Mouse (Mus musculus) heart, postnatal 0 days (tissue): ENCODE data around the gene Sh3bp4. TPM values are rescaled to one million over a fixed set of nuclear protein-coding genes. Genes with fewer than 3 reads are reported as not detected.

ENCODE experiments used
- ATAC-seq: fragments of 200-750 bp; cut with Nextera tagmentation; 2 replicates; pipeline ENCODE4 v1.8.0; 2017; ENCODE audit warnings: low read depth, moderate number of reproducible peaks, moderate library complexity; ENCODE audit not compliant: insufficient read depth
- DNase-seq: peaks from one replicate; pipeline ENCODE4 v3.0.0-alpha.2; 2016; ENCODE audit warnings: low spot score
- H3K27ac ChIP-seq: fragments of 300-500 bp; sonication (generic); 2 replicates; pipeline ENCODE4 v1.5.1; 2014; ENCODE audit warnings: low read depth, mild to moderate bottlenecking
- H3K27me3 ChIP-seq: fragments of 300-500 bp; sonication (generic); 2 replicates; pipeline ENCODE4 v1.6.1; 2014; ENCODE audit warnings: low read length, mixed read lengths; ENCODE audit not compliant: control insufficient read depth, insufficient read depth
- H3K36me3 ChIP-seq: fragments of 300-500 bp; sonication (generic); replicated peaks from 2 replicates; pipeline ENCODE4 v1.6.1; 2014; ENCODE audit warnings: low read length, mixed read lengths; ENCODE audit not compliant: control insufficient read depth, insufficient read depth
- H3K4me1 ChIP-seq: fragments of 300-500 bp; sonication (generic); 2 replicates; pipeline ENCODE4 v1.6.1; 2014; ENCODE audit warnings: antibody characterized with exemption; ENCODE audit not compliant: control insufficient read depth, insufficient read depth
- H3K4me2 ChIP-seq: fragments of 300-500 bp; sonication (generic); 2 replicates; pipeline ENCODE4 v1.6.1; 2014; ENCODE audit warnings: low read depth, mild to moderate bottlenecking, low read length, moderate library complexity
- H3K4me3 ChIP-seq: fragments of 300-500 bp; sonication (generic); 2 replicates; pipeline ENCODE4 v1.5.1; 2014; ENCODE audit warnings: low read depth, low read length
- H3K9ac ChIP-seq: fragments of 300-500 bp; sonication (generic); replicated peaks from 2 replicates; pipeline ENCODE4 v1.6.1; 2014; ENCODE audit warnings: low read depth, low read length, mixed read lengths
- H3K9me3 ChIP-seq: fragments of 300-500 bp; sonication (generic); replicated peaks from 2 replicates; pipeline ENCODE4 v1.6.1; 2016; ENCODE audit warnings: low read length; ENCODE audit not compliant: control insufficient read depth
- CTCF ChIP-seq: IDR thresholded peaks from 2 replicates; pipeline ENCODE4 v1.5.1; 2016; ENCODE audit warnings: antibody characterized with exemption, control low read depth, low read depth
- EP300 ChIP-seq: IDR thresholded peaks from 2 replicates; pipeline ENCODE4 v1.6.1; 2016; ENCODE audit warnings: antibody characterized with exemption, low read depth
- WGBS: fragments of 180-500 bp; shearing (Covaris S2); extraction: QIAGEN DNeasy Blood & Tissue Kit; methylation state at CpG from one replicate; pipeline ENCODE4 v1.1.7; 2014; 5-methylcytosine and 5-hydroxymethylcytosine counted together
- polyA plus RNA-seq: library from polyadenylated mRNA; unstranded; fragments of >200 nt; fragmentation: Nextera tagmentation; extraction: Ambion mirVana; gene quantifications from 2 replicates; pipeline ENCODE4 v1.2.1, GENCODE M21; 2015
- total RNA-seq: library from RNA; depleted of rRNA; stranded (reverse); fragments of >200 nt; gene quantifications from 2 replicates; pipeline ENCODE4 v1.2.3, GENCODE M21; 2014; ENCODE audit warnings: low replicate concordance

The Sh3bp4 gene
- total and polyA plus RNA-seq, 2 experiments from 2014 or later: 15.1 to 50.6 TPM

GRCm38 (mm10) chr1:89171275-89171767, 101.1 kb downstream of the Sh3bp4 start:
- Histone ChIP-seq H3K4me2 (no peak overlapping the region), H3K27ac (no peak overlapping the region), H3K9me3 (no peaks in the 10 kb centered on the region), H3K27me3 (no peaks in the 10 kb centered on the region), H3K4me1 (peaks cover 8% of the 10 kb centered on the region), H3K4me3 (no peak overlapping the region), H3K9ac (no peak overlapping the region), H3K36me3 (no peaks in the 10 kb centered on the region)
- ATAC-seq: no peak
- WGBS: 79% methylated on average over 8 of the region's 8 CpGs
- no peak for TF ChIP-seq EP300
- no peak for TF ChIP-seq CTCF
- no peak for DNase-seq

- 58% methylated on average over 7 of the region's 7 CpGs for WGBS
- no peak for ATAC-seq
Measured at GRCm38 (mm10) chr1:89174621-89175020, 104.4 kb downstream of the Sh3bp4 start.

GRCm38 (mm10) chr1:89175355-89175754, 105.1 kb downstream of the Sh3bp4 start:
- Histone ChIP-seq H3K4me2 (no peak overlapping the region), H3K4me3 (no peak overlapping the region), H3K36me3 (no peaks in the 10 kb centered on the region), H3K27me3 (no peaks in the 10 kb centered on the region), H3K9ac (no peak overlapping the region), H3K27ac (no peak overlapping the region), H3K4me1 (no peaks in the 10 kb centered on the region), H3K9me3 (no peaks in the 10 kb centered on the region)
- WGBS: 47% methylated on average over 2 of the region's 2 CpGs
- TF ChIP-seq EP300: no peak
- TF ChIP-seq CTCF: peak; percentile 42
- DNase-seq (no peak), ATAC-seq (no peak)

More at GRCm38 (mm10) chr1:89174621-89175020, 104.4 kb downstream of the Sh3bp4 start:
- Histone ChIP-seq H3K36me3 (no peaks in the 10 kb centered on the region), H3K4me2 (no peak overlapping the region), H3K4me1 (no peaks in the 10 kb centered on the region), H3K27ac (no peak overlapping the region), H3K4me3 (no peak overlapping the region), H3K9ac (no peak overlapping the region), H3K9me3 (no peaks in the 10 kb centered on the region), H3K27me3 (no peaks in the 10 kb centered on the region)
- TF ChIP-seq CTCF (no peak), EP300 (no peak)
- no peak for DNase-seq

GRCm38 (mm10) chr1:89183261-89183831, 113.1 kb downstream of the Sh3bp4 start:
- ATAC-seq: peak; percentile 86
- Histone ChIP-seq H3K9ac (peak overlapping the region; percentile 33; the same call in 1 of the 2 replicates), H3K36me3 (no peaks in the 10 kb centered on the region), H3K9me3 (no peaks in the 10 kb centered on the region), H3K4me3 (no peak overlapping the region), H3K4me2 (peak overlapping the region; percentile 41), H3K27me3 (no peaks in the 10 kb centered on the region), H3K4me1 (peaks cover 11% of the 10 kb centered on the region; the same call in 1 of the 2 replicates), H3K27ac (peak overlapping the region; percentile 77)
- peak; percentile 1; the same call in 1 of the 2 replicates for TF ChIP-seq EP300
- no peak for TF ChIP-seq CTCF
- WGBS: 5% methylated on average over 9 of the region's 9 CpGs
- peak; percentile 93 for DNase-seq

- no peak for TF ChIP-seq EP300
- TF ChIP-seq CTCF: no peak
- H3K9ac ChIP-seq: no peak overlapping the region
- no peaks in the 10 kb centered on the region for H3K27me3 ChIP-seq
- H3K36me3 ChIP-seq: no peaks in the 10 kb centered on the region
- WGBS: 85% methylated on average over 6 of the region's 6 CpGs
- H3K4me2 ChIP-seq: no peak overlapping the region
- H3K4me3 ChIP-seq: no peak overlapping the region
- peaks cover 13% of the 10 kb centered on the region; the same call in 1 of the 2 replicates for H3K4me1 ChIP-seq
- ATAC-seq (no peak), DNase-seq (no peak)
- no peaks in the 10 kb centered on the region for H3K9me3 ChIP-seq
- H3K27ac ChIP-seq: peak overlapping the region; percentile 74
Measured at GRCm38 (mm10) chr1:89184111-89184785, 114.0 kb downstream of the Sh3bp4 start.
